Comparison of ENCODE assay signal across 17 mouse cellular contexts in genomic region chr13:31189116-31189515, GRCm38 (mm10).
"Had no signal": no experiment of that assay in that cellular context is flagged by ENCODE, and none has a peak within 500 bp of the region (broad histone marks: within the 10 kb centered on the region; RNA-seq: fewer than 3 reads in every experiment).

No protein-coding gene starts in this region.

- H3K9me3 ChIP-seq: limb, embryonic 13.5 days; liver, embryonic 15.5 days; midbrain, embryonic 13.5 days; neural tube, embryonic 12.5 days; stomach, embryonic 15.5 days had no signal

- H3K36me3 ChIP-seq: limb, embryonic 13.5 days; liver, embryonic 15.5 days; midbrain, embryonic 13.5 days; neural tube, embryonic 12.5 days; stomach, embryonic 15.5 days had no signal

- H3K4me3 ChIP-seq: limb, embryonic 13.5 days; liver, embryonic 15.5 days; midbrain, embryonic 13.5 days; neural tube, embryonic 12.5 days; stomach, embryonic 15.5 days had no signal

- H3K9ac ChIP-seq: limb, embryonic 13.5 days; liver, embryonic 15.5 days; midbrain, embryonic 13.5 days; neural tube, embryonic 12.5 days; stomach, embryonic 15.5 days had no signal

- ATAC-seq: midbrain, embryonic 13.5 days had no signal

- H3K27ac ChIP-seq: kidney, postnatal 0 days; limb, embryonic 13.5 days; liver, embryonic 15.5 days; midbrain, embryonic 13.5 days; neural tube, embryonic 12.5 days; stomach, embryonic 15.5 days had no signal

- DNase-seq: kidney, adult 9 months; kidney, postnatal 36 days; layer of hippocampus, adult 9-11 months; layer of hippocampus, postnatal 36 days; left cerebral cortex, postnatal 4 days; lung, adult 2 months; lung, postnatal 14 days; retina, postnatal 1 day; right cerebral cortex, postnatal 4 days; spleen, adult 18-20 months; thymus, postnatal 36 days had no signal

- H3K27me3 ChIP-seq: liver, embryonic 15.5 days; midbrain, embryonic 13.5 days; neural tube, embryonic 12.5 days; stomach, embryonic 15.5 days had no signal

- H3K4me1 ChIP-seq: liver, embryonic 15.5 days; midbrain, embryonic 13.5 days; neural tube, embryonic 12.5 days had no signal

- H3K4me2 ChIP-seq: limb, embryonic 13.5 days; liver, embryonic 15.5 days; midbrain, embryonic 13.5 days; neural tube, embryonic 12.5 days; stomach, embryonic 15.5 days had no signal
